Mouse (Mus musculus) thymus, postnatal 10 days (tissue): ENCODE data around the gene Srms.
"Not testable (repeated sequence)": the region's sequence is repeated elsewhere in the genome, so short reads cannot be mapped to it uniquely, and the experiment has no call there.

Source experiments
- DNase-seq, 2 experiments: peaks; one replicate each; pipeline ENCODE4 v3.0.0; 2021; ENCODE audit warnings: low spot score in 2 of 2

The Srms gene

DNA sequence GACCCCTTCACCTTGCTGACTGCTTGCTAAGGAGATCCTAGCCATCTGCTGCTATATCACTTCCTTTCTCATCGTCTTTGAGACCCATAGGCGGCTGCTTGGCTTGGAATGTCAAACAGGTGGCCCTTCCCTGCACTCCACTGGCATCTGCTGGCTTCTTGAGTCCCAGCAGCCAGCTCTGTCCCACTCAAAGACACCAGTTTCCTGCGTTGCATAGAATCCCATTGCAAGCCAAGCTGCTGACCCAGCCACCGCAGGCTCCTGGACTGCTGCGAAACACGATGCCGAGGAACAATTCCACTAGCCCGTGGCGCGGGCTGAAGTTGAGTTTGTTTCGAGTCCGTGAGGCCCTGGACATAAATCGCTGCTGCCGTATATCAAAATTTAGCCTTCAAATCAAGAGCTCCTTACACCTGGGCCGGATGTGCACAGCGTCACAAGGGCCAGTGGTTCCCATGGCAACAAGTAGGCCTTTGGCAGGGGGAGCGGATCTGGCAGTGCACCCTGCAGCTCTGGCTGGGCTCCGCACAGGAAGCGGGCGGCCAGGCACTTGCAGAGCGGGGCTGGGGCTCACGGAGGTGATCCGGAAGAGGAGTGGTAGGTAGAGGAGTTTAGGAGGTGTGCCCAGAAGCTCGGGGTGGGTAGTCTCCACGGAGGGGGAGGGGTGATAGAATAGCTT lies 6.7 kb upstream of the Srms start, which contains the start of gene Fndc11:
Gene Fndc11, plus strand, starts transcription at position 476 of the 679 bp plus-strand sequence.
- DNase-seq: peak; percentile 90 to 94

DNA sequence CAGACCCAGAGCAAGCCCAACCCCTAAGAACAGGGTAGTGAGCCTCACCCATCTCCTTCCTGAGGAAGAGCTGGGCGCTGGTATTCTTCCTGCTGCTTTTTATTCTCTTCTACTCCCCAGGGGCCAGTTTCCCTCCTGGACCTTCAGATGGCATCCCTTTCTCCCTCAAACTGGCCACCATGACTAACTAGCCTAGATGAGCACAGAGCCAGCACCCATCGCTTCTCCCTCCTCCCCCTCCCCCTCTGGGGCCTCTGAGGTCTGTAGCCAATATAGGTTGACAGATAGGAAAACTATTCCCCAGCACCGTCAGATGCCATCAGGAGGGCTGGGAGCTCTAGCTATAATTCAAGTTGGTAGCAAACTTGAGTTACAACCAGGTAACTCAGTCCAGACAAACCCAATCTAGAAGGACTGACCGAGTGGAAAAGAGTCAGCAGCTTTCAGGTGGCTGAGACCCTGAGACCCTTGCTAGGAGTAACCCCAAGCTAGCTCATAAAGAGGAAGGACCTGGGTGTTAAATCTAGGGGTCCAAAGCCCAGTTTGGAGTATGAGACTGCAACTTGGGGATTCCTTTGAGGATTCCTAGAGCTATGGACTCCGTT lies 6.0 kb upstream of the Srms start:
- no peak for DNase-seq

DNA sequence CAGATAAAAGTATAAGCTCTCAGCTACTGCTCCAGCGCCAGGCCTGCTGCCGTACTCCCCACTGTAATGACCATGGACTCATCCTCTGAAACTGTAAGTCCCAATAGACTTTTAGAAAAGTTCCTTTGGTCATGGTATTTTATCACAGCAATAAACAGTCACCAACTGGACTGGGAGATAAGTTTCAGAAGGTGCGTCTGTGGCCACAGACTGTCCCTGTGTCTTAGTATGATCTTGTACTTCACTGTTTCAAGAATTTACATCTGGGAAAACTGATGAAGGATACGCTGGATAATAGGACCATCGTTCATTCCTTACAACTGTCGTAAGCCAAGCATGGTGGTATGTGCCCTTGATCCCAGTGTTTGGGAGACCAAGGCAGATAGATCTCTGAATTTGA lies 3.1 kb upstream of the Srms start:
- DNase-seq: no peak

DNA sequence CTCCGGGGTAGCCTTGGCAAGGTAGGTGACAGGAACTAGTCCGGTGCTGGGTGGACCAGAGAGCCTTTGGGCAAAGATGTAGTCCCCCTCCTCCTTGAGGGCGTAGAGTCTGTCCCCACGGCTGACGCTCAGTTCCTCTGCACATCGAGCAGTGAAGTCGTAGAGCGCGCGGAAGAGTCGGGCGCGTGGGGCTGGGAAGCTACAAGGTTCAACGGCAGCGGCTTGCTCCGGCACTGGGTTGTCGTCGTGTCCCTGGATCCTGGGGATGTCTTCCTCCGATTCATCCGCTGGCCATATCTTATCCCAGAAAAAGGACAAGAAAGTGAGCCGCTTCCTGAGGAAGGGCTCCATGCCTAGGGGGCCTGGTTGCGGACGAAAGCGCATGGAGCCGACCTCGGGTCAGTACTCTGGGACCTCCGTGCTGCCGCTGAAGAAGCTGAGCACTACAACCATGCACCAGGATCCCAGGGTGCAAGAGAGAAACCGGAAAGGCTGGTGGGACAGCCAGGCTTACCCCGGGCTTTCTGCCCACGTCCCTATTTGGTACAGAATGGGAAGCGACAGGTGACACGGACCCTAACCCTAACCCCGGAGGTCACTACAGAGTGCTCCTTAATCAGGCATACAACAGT lies 480 bp downstream of the Srms start:
- DNase-seq: no peak

DNA sequence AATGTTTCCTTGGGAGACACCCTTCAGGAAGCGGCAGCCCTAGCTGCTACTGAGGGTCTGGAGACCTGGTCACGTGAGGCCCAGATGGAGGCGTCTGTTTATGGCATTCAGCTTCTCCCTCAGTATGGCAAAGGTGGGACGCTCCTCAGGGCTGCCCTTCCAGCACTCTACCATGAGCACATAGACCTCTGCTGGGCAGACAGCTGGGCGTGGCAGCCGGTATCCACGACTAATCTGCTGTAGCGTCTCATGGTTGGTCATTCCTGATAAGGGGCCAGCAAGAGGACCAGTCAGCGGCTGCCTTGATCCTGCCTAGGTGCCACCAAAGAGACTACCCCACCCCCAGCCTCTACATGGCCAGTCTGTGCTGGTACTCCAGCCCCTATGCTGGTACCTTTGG lies 6.9 kb downstream of the Srms start:
- no peak for DNase-seq

DNA sequence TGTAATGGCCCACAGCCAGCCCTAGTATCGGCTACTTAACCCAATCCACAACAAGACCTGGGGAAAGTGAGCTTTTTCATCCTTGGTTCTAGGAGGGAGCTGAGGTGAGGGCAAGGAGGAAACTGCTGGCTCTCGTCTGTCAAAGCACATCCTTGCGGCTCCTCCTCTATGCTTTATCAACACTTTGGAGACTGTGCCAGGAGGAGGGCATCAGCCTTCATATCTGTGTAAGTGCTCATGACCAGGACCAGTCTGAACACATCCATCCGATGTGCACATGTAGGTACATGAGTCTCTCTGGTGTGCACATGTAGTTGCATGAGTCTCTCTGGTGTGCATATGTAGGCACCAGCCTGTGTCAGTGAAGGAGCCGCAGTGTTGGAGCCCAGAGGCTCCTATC lies 7.3 kb downstream of the Srms start:
- no peak for DNase-seq

DNA sequence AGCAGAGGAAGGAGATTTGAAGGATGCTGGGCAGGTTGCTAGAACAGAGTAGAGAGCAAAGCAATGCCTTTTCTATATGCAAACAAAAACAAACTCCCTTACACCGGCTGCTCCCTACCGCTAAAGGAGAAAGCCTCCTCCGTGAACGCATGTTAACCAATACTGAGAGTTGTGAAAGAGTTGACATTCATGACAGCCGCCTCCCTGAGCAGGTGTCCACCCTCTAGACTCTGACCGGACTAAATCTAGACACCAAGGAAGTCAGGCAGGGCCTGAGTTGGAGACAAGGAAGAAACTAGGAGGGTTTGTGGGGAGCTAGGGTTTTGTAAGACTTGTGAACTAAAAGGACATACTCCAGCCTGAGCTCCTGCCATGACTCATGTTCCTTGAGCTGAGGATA lies 10.1 kb downstream of the Srms start:
- DNase-seq: no peak

DNA sequence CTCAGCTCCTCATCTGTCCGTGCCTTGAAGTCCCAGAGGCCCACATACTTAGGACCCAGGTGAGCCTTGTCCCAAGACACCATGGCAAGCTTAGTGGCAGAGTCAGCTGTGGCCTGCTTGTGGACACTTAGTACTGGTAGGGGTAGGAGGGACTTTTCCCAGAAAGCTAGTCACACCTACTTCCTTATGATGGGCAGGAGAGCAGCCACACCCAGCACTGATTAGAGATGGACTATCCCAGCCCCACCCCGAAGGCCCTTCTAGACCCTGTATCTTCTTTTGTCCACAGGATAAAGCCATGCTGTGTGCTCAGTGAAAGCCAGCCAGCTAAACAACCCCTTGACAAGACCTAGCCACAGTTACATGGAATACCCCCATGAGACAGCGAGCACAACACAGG lies 10.6 kb downstream of the Srms start, which contains the start of gene Ptk6:
Gene Ptk6, minus strand, starts transcription at position 368 of the 400 bp plus-strand sequence.
- DNase-seq: no peak

DNA sequence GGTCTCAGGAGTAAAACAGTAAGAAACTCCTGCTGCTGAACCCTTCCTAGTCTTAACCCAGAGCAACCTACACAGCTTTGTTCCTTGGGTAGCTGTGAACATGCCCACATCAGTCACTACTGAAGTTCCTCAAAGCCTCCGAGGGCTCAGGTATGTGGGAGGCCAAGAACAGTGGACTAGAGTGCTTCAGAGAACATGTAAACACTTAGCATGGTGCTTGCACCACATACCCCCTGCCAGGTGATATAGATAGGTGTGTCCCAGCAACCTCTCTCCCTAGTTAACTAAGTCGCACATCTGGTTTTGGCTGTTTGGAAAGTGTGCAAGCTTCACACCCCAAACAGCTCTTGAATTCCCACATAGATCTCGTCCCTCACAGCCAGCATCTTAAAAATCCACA lies 11.4 kb downstream of the Srms start:
- DNase-seq: no peak

DNA sequence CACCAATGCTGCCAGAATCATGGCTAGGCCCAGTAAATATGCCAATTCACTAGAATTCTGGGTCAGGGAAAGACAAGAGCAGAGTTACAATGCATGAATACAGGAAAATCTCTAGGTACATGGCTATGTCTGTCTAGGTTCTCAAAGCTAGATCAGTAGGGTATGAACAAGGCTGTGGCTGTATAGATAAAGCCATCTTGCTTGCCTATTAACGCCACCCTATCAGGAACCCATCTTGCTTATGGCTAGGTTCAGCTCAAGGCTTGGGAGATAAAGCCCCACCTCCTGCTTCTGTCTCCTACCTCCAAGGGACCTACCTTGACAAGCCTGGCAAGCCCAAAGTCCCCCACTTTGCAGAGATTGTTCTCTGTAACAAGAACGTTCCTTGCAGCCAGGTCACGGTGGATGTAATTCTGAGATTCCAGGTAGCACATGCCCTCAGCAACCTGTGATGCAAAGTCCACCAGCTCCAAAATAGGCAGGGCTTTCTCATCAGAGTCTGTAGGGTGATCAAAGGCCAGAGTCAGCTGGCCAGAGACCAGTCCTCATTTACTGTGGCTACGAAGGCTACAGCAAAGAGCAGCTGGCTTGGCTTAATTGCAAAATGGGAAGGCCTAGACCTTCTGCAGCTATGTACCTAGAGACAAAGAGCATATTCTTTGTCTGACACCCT lies 16.2 kb downstream of the Srms start:
- no peak for DNase-seq

DNA sequence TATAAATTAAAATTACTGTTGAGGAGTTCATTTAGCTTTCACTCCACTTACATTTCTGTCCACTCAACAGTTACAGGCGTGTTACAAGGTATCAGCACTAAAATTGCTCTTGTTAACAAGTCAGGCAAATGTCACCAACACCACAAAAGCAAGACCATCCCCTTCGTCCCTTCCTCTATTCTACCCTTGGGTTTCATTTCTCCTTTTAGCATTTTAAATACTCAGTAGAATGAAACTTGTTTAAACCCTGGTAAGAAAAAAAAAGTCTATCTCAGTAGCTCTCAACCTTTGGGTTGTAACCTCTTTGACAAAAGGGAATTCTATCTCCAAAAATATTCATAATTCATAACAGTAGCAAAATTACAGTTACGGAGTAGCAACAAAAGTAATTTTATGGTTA lies 19.9 kb downstream of the Srms start:
- no peak for DNase-seq

DNA sequence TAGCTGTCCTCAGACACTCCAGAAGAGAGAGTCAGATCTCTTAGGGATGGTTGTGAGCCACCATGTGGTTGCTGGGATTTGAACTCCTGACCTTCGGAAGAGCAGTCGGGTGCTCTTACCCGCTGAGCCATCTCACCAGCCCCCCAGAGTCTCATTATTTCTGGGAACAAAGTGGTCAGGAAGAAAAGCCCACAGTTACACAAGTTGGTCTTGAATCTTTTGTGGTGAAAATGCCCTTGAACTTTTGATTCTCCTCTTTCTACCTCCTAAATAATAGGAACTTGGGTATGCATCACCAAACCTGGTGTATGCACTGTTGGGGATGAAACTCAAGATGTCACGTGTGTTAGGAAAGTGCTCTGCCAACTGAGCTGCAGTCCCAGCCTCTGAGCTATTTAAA lies 21.0 kb downstream of the Srms start:
- no peak for DNase-seq

DNA sequence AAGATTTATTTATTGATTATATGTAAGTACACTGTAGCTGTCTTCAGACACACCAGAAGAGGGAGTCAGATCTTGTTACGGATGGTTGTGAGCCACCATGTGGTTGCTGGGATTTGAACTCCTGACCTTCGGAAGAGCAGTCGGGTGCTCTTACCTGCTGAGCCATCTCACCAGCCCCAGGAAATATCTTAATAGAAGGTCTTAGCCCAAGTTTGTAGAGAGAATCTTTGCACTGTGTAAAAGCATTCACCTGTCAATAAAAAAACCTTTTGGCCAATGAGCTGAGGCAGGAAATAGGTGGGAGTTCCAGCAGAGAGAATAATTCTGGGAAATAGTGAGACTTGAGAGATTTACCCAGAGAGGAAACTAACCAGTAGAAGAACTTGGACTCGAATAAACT lies 21.6 kb downstream of the Srms start:
- not testable (repeated sequence) for DNase-seq

DNA sequence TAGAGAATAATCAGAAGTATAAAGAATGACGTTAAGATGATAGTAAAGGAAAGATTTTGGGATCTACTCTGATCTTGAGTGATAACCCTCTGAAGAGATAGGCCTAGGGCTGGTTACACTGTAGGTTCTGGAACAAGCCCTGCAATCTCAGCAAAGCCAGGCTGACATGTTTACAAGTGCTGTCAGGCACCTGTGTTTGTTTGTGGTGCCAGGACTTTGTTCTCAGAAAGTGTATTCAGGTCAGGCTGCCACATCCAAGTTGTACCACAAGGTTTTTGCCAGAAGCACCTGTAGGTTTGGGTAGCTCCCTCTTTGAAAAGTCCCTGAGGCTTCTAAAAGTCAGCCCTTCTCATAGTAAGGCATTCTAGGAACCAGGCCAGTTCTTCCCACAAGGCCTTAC lies 23.7 kb downstream of the Srms start:
- DNase-seq: no peak

DNA sequence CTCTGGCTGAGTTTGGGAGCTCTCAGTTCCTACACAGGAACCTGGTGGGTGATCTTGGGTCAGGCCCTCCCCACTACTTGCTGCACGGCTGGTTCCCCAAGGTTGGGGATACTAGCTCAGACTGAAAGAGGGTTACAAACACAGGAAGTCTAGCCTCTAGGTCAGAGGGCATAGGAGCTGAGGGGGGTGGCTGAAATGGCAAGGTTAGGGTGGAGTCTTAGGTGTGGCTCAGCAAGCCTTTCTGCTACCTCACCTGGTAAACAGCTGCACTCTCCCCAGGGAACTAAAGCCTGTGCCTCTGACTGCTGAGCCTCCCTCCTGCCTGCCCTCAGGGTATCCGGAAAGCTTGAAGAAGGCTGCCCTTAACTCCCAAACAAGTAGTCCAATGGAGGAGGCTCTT lies 24.3 kb downstream of the Srms start:
- no peak for DNase-seq

DNA sequence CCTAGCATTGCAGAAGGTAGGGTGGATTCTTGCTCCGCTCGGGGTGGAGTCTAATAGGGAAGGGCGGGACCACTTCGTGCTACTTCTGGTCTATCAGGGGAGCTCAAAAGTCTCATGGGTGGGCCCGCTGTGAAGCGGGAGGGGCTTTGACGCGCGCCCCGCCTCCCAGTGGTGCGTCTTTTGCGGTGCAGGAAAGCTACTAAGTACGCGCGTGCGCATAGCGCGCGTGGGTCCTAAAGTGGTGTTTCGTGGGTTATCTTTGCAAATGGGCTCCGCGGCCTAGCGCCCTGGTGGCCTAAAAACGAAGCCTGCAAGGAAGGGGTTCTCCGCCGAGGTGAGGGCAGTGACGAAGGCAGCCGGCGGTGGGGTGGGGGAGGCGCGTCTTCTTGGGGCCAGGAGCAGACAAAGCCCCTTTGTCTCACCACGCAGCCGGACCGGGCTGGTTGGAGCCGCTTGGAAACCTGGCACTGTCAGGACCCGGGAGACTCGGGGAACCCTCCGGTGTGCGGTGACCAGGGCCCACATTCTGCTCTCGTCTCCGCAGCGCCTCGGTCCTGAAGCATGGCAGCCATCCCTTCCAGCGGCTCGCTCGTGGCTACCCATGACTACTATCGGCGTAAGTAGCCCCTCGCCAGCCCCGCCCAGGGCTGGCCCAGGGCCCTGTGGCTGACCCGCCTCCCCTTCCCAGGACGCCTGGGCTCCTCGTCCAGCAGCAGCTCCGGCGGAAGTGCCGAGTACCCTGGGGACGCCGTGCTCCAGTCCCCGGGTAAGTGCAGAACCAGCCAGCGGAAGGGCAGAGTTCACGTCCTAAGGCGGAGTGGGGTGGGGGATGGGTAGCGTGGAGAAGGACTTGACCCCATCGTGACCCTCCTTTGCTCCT lies 25.6 kb downstream of the Srms start, which contains the start of gene Ppdpf:
Gene Ppdpf, plus strand, starts transcription at position 127 of the 880 bp plus-strand sequence.
- DNase-seq: peak; percentile 90 to 93

DNA sequence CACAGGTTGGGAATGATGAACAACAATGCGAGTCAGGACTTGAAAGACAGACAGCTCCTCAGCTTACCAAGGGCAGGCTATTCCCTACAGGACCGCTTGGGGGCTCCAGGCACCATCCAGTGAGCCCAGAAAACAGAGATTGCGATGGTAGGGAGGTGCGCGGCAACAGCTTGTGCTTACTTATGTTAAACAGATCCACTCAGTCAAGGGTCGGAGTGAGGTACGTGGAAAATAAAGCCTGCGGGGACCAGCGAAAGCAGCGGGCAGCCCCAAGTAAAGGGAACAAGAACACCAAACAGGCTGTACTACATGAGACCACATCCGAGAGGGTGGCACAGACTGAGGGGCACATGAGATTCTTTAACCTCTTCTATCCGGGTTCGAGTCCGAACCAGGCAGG lies 26.4 kb downstream of the Srms start:
- DNase-seq: peak; percentile 81 to 85

DNA sequence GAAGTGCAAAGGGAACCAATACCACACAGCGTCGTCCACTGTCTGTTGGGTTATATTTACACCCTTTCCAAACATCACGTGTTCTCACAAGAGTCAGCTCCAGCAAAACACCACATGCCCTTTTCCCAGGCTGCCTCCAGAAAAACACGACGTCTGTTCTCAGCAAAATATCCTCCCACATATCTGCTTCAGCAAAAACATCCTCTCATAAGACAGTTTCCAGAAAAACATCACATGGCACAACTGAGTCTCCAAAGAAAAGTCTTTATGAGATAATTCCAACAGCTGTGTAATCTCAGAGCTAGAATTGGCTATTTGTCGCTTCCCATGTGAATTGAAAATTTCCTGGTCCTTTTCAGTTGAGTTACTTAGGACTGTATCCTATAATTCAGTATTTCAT lies 32.1 kb downstream of the Srms start:
- DNase-seq: no peak

DNA sequence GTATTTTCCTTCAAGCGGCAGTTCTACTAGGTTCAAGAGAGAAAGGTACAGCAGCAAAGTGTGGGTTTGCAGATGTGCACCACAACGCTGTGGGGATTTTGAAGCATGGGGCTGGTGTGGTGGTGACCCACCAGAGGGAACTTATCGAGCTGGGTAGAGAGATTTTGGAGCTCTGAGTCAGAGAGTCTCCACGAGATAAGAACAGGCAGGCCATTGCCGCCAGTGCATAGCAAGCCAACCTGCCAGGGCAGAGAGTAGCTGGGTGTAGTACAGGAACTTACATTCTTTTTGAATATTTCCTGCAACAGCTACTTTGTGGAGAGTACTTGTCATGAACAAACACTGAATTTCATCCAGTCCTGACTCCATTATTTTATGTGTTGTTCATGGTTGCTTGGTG lies 34.5 kb downstream of the Srms start:
- no peak for DNase-seq

DNA sequence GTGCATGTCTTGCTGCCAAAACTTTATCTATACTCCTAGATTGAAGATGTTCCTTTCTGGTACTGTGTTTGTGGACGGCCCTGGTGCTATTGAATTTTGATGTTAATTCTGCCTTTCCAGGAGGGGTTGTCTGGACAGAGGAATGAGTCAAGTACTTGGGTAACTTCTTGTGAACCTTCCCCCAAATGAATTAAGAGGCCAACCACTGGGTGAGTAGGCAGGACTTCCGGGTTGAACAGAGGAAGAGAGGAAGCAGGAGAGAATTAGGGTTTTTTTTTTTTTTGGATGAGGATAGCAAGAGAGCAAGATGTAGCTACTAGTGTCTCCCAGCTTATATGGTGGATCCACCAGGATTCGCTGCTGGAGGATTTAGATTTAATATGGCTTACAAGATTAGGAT lies 35.0 kb downstream of the Srms start:
- DNase-seq: no peak

DNA sequence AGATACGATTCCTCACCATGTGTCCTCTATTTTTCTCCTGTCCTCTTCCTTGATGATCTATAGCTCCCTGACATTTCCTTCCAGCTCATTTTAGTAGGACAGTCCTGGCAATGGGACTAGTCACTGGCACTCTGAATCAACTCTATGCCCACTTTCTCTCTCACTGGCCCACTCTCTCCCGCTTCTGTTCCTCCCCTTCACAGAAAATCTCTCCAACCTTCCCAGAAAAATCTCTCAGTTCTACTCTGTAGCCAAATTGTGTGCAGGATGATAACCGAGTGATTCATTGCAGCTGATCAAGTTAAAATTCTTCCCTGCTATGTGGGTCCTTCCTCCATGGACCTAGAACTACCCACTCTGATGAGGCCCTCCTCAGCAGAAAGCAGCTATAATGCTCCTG lies 38.3 kb downstream of the Srms start:
- no peak for DNase-seq

DNA sequence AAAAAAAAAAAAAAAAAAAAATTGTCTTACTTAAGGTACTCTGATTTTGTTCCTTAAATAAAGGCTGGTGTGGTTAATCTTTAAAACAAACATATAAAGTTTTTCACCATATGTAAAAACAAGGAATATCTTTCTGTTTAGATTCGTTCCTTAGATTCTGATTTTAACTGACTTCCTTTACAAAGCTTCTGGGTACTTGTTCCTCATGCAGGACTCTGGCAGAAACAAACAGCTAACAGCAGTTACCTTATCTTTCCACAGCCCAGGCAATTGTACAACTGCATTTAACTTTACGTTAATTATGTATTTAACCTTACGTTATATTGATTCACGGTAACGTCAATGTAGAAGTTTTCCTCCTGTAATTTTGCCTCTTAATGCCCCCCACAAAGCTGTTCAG lies 46.5 kb downstream of the Srms start:
- DNase-seq: no peak
